Mouse (Mus musculus) stomach, postnatal 0 days (tissue): ENCODE measurements at regions not wholly inside any gene's neighbourhood (a gene's known extent, or its start where the extent isn't known, plus 50 kb on each side); places are given as distances from the start of the nearest gene placed in this dataset.

ENCODE experiments used
- CTCF ChIP-seq: IDR thresholded peaks from 2 replicates; pipeline ENCODE4 v1.5.1; 2016; ENCODE audit warnings: antibody characterized with exemption, low read depth, mild to moderate bottlenecking, moderate library complexity
- EP300 ChIP-seq: optimal IDR thresholded peaks from 2 replicates; pipeline ENCODE3; 2016; ENCODE audit warnings: antibody characterized with exemption

- TF ChIP-seq EP300 (no peak), CTCF (no peak)
These were observed 216.8 kb downstream of the Gm826 start for GRCm38 (mm10) chr2:160117148-160117547.
